Mouse (Mus musculus): ENCODE results near the gene Dcun1d4.
"Not testable (repeated sequence)": the region's sequence is repeated elsewhere in the genome, so short reads cannot be mapped to it uniquely, and the experiment has no call there.

Gene Dcun1d4

DNA sequence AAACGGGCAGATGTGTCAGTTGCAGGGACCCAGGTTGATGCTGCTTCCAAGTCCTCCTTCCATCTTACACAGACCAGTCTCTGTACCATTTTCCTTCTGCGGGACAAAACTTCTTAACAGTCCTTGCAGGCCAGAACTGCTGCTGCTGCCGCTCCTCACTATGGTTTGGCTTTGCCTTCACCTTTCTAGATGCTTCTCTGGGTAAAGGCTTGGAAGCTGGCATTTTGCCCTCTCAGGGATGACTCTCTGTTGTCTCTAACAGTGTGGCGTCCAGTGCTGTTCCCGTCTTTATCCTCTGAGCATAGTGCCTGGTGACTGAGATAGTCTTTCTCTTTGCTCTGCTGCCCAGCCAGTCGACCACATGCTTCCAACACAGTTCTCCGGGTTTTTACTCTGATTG lies 66.5 kb downstream of the Dcun1d4 start:
- no peak for DNase-seq (ENCODE audit: low spot score in 2 of 2)

DNA sequence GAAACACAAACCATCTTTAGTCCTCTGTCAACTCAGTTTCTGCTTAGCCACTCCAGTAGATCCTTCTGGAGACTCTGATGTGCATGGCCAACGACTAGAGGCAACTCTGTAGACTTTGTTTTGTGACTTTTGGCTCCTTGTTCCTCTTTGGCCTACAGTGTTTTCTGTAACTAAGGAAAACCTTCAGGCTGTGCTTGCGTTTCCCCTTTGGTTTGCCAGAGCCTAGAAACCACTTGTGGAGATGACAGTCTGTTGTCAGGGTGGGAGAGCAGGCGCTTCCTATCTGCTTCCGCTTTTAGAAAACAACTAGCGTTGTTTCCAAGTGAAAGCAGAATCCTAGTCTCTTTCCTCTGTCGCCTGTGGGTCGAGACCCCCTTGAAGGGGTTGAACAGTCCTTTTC lies 67.4 kb downstream of the Dcun1d4 start:
- DNase-seq (ENCODE audit: low spot score in 2 of 2), result no peak

DNA sequence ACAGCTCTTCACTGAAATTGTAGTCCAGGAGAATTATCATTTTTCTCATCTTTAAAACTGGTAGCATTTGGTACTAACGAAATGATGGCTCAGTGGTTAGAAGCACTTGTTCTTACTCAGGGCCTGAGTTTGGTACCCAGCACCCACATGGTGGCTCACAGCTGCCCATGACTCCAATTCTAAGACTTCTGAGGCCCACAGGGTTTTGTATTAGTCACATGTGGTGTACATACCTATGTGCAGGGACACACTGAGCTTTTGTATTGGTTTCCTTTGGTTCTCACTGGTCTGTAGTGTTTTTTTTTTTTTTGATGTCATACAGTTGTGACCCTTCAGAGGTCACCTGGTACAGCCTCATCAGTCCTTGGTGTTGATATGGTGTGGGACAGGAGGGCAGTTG lies 68.0 kb downstream of the Dcun1d4 start:
- DNase-seq (ENCODE audit: low spot score in 2 of 2), result no peak

DNA sequence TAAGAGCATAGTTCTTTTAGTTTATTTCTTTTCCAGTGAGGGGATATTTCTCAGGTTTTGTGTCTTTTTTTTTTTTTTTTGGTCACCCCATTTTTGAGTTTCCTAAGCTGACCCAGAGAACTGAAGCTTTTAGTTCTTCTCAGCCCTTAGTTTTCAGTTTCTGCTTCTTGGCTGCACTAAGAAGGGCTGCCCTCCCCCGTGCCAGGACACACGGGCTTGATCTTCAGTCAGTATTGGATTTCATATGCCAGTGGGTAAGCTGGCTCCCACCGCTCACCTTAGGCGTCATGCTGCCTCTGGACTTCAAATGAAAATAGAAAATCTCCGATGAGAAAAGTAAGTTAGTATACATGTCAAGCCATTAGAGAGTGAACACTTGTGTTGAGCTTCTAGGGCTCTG lies 71.0 kb downstream of the Dcun1d4 start:
- DNase-seq (ENCODE audit: low spot score in 2 of 2), result no peak

DNA sequence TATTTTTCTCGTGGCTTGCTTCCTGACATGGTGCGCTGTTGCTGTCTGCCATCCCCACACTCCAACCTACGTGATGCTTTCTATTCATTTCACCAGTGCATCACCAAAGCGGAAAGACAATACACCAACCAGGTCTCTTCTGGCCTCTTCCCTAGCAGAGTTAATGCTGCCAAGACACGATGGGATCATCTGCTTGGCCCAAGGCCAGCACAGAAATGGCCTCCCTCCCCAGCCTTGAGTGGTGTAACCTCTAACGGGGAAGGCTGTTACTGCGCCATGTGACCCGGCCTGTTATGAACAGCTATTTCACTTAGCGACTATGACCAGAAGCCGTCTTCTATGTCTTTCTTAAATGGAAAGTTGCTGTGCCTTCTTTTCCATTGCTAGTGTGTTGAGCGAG lies 73.1 kb downstream of the Dcun1d4 start:
- no peak for DNase-seq (ENCODE audit: low spot score in 2 of 2)

DNA sequence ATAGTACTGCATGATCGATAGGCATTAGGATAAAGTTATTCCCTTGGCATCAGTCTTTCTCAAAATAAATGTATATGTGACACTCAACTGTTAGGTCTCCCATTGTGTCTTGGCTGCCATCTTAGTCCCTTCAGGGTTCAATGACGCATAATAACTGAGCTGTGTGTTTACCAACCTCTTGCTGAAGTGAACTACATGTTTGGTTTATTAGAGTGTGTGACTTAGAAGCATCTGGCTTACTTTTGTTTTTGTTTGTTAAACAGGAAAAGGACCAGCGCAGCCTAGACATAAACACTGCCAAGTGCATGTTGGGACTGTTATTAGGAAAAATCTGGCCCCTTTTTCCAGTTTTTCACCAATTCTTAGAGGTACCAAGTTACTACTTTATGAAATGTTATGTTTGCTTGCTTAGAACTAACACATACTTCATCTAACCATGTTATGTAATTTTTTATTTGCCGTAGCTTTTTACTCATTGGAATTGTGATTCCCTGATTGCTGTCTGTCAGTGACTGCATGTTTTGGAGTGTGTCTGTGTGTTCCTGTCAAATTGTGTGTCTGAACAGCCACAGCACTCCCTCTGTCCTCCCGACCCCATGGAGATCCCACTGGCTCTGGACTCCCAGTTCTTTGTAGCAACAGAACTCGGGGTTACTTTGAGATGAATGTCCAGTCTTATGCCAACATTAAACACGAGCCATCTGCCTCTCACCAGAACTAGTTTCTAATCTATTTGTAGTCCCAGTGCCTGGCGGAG lies 74.5 kb downstream of the Dcun1d4 start:
- no peak for DNase-seq (ENCODE audit: low spot score in 2 of 2)

DNA sequence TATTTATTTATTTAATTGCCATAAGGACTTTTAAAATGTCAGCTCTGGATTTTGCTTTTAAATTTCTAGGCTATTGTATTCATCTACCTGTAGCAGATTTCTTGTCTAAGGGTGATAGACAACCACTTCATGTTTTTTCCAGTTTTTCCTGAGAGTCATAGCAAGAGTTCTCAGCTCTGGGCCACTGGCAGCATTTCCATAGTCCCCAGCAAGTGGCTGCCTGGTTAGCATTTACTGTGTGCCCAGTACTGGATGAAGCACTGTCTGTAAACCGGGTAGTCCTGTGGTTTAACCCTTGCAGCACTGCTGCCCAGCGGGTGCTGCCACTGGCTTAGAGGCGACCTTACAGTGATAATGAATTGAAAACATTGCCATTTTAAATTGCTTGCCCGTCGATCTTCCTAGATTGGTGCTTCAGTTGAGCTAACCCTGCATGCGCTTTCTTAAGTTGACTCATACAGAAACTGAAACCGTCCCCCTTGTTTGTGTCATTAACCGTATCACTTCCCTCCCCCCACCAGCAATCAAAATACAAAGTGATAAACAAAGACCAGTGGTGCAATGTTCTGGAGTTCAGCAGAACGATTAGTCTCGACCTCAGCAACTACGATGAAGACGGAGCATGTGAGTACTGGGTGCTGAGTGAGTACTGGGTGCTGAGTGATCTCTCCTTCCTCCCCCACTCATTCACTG lies 76.1 kb downstream of the Dcun1d4 start:
- no peak for DNase-seq (ENCODE audit: low spot score in 2 of 2)

DNA sequence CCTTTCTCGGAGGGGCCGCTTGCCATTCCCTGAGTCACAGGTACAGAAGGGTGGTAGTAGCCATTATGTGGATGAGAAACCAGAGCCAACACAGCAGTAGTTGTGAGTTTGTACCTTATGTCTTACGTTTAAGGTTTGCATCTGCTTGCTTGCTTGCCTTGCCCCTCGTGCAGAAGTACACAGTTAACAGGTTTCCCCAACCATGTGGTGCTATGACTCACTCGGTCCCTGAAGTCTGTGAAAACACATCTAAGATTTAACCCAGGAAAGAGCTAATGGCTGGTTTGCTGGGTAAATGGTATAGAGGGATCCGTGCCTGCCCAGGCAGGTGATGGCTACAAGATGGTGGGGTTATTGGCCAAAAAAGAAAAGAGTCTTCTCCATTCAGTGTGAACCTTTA lies 78.0 kb downstream of the Dcun1d4 start:
- no peak for DNase-seq (ENCODE audit: low spot score in 2 of 2)

DNA sequence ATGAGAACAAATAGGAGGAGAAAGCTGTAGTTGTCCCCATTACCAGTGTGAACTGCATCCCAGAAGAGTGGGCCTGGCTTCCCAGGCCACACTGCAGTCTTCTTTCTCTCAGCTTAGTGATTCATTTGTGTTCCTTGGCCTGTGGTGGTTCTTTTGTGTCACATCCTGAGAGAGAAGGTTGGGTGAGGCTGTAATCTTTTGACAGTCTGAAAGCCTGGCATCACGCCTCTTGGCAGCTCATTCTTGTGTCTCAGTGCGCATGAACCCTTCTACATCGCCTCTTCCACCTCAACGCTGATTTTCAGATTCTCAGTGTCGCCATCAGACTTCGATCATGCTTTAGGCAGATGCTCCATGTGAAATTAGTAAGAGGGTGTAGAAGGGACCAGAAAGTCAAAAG lies 83.2 kb downstream of the Dcun1d4 start:
- DNase-seq (ENCODE audit: low spot score in 2 of 2), result no peak

DNA sequence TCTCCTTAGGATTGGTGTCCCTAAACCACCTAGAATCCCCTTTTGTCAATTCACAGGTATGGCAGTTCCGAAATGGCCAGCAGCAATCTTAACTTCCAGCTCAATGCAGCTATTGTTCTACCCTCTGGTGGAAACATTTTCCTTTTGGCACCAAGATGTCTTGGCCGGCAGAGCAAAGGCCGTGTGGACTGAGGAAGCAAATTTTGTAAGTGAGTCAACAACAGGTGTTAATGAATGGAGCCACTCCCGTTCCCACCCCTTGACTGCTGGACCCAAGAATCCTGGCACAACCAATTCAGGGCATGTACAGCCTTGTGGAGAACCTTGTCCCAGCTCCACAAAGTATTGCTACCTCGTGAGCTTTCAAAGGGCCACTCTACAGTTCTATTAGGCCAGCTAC lies 85.3 kb downstream of the Dcun1d4 start:
- no peak for DNase-seq (ENCODE audit: low spot score in 2 of 2)

DNA sequence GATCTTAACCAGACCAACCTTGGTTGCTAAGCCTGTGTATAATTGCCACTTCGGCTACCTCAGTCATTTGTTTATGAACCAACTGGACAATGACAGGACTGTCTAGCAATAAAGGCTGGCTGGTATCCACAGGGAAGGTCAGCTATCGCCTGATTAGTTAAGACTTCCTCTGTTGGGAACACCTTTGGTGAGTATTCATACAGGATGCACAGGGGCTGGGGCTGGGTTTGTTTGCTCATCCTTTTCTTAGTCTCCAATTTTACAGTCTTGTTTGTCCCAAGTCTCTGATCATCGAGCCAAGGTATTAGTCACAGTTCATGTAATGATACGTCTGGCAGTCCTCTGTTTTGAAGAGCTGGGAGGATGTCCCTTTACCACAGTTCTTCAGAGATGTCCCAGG lies 86.1 kb downstream of the Dcun1d4 start:
- DNase-seq (ENCODE audit: low spot score in 2 of 2), result no peak

DNA sequence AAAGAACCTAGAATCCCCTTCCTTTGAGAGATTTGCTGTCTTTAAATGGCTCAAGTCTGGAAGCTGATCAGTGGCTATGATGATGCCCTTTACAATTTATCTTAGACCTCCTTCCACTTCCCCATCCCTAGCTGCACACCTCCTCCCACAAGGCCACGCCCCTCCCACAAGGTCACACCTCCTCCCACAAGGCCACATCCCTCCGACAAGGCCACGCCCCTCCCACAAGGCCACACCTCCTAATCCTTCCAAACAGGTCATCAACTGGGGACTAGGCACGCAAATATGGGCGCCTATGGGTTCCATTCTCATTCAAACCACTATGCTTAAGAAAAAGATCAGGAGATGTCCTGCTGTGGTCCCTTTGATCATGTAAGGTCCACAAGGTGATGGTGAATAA lies 88.4 kb downstream of the Dcun1d4 start:
- no peak for DNase-seq (ENCODE audit: low spot score in 2 of 2)

DNA sequence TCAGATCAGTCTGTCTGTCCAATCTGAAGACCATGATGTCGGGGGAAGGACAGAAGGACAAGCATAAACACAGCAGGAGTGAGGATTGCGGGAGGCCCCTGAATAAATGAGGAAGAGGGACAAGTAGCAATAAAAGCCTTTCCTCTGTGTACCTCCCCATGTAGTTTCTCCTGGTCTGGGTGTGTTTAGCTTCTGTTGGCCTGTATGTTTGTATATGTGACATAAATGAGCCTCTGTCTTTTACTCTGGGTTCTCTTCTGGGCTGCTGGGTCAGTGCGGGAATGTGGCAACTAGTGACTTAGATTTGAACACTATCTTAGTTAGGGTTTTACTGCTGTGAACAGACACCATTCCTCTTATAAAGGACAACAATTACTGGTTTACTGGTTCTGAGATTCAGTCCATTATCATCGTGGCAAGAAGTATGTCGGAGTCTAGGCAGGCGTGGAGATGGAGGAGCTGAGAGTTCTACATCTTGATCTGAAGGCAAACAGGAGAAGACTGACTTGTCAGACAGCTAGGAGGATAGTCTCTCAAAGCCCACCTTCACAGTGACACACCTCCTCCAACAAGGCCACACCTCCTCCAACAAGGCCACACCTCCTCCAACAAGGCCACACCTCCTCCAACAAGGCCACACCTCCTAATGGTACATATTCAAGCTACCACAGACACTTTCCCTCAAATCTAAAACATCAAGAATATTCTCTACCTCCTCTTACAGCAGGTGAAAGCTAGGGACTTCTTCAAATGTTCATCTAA lies 90.8 kb downstream of the Dcun1d4 start:
- no peak for DNase-seq (ENCODE audit: low spot score in 2 of 2)

DNA sequence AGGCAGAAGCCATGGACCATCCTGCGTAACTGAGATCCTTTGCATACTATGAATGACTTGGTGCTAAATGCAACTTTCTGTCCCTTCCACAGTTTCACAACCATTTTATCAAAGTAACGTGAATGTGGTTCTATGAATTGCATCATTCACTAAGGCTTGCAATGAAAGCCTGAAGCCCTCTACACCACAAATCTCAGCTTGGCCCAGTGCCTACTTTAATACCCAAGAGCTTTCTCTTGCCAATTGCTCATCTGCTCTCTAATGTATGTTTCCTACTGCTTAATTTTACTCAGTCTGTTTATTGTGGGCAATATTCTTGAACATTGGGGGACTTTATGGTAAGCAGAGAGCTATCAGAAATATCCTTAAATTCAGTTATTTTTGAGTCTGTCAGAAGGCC lies 92.0 kb downstream of the Dcun1d4 start:
- DNase-seq (ENCODE audit: low spot score in 2 of 2), result no peak

DNA sequence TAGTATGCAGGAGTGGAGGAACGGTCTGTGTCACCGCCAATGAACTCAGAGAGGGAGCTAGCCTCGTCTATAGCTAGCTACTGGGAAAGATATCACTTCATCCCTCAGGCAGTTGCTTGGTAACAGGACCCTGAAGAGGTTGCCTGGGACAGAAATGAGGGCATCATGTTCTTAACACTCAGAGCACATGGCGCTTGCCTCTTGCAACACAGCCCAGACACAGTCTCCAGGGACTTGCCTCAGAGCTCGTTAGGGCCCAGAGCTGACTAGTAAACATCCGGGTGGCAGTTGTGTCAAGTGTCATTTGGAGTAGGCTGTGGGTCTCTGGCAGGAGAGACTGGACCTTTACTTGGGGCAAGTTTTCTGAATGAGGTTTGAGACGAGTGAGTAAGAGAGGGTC lies 93.0 kb downstream of the Dcun1d4 start:
- no peak for DNase-seq (ENCODE audit: low spot score in 2 of 2)

DNA sequence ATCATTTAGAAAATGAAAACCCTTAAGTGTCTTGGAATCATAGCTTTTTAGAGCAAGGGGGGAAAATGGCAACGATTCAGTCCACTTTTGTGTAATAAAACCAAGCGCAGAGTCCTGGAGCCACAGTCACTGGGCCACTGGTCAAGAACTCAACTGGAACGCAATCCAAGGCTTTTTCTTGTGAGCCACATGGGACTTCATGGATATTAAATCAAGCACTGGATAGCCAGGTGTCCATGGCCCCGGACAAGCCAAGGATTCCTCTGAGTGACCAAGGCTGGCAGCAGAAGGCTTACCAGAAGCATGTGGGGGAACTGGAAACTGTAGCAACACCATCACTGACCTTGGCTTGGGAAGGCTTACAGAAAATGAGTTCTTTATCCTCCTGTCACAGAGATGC lies 93.8 kb downstream of the Dcun1d4 start:
- DNase-seq (ENCODE audit: low spot score in 2 of 2), result no peak

DNA sequence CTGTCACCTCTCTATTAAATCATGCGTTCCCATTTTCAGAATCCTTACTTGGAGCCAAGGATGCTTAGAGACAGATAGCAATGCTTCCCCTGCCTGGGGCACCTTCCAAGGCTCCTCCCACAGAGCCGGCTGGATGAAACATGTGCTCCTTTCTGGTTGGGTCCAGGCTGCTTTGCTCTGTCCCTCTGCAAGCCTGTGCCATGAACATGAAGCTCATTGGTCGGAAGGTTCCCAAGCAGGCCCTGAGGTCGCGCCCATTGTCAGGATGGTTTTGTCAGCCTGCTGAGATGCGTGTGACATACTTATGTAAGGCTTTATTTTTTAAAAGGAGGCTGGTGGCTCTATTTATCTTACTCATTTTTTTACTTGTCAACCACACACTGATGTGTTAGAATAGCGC lies 95.9 kb downstream of the Dcun1d4 start:
- peak; percentile 34 to 37 for DNase-seq (ENCODE audit: low spot score in 2 of 2)

DNA sequence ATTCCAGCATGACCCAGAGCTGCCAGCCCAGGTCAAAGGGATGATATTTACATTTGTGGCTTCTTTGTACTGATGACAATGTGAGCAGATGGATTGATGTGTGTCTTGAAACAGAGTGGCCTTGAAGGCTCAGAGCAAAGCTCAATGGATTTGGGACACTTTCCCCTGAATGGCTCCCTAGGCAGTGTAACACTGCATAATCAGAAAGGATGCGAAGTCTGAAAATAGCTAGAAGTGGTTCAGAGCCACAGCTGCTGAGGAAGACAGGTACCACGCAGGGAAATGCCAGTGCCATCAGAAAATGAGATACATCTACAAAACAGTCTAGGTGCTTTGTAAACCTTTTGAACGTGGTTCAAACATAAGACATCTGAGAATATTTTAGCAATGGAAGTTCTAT lies 97.3 kb downstream of the Dcun1d4 start:
- peak in 1 of 2 experiments; percentile 36 for DNase-seq (ENCODE audit: low spot score in 2 of 2)

DNA sequence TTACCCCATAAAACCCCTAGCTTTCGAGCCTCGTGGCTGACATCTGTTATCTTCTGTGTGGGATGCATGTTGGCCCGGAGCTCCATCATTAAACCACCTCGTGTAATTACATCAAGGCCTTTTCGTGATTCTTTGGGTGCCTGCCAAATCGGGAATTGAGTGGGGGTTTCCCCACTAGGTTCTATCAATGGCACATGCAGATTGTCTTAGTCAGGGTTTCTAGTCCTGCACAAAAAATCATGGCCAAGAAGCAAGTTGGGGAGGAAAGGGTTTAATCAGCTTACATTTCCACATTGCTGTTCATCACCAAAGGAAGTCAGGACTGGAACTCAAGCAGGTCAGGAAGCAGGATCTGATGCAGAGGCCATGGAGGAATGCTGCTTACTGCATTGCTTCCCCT lies 103.2 kb downstream of the Dcun1d4 start:
- DNase-seq (ENCODE audit: low spot score in 2 of 2), result not testable (repeated sequence)

DNA sequence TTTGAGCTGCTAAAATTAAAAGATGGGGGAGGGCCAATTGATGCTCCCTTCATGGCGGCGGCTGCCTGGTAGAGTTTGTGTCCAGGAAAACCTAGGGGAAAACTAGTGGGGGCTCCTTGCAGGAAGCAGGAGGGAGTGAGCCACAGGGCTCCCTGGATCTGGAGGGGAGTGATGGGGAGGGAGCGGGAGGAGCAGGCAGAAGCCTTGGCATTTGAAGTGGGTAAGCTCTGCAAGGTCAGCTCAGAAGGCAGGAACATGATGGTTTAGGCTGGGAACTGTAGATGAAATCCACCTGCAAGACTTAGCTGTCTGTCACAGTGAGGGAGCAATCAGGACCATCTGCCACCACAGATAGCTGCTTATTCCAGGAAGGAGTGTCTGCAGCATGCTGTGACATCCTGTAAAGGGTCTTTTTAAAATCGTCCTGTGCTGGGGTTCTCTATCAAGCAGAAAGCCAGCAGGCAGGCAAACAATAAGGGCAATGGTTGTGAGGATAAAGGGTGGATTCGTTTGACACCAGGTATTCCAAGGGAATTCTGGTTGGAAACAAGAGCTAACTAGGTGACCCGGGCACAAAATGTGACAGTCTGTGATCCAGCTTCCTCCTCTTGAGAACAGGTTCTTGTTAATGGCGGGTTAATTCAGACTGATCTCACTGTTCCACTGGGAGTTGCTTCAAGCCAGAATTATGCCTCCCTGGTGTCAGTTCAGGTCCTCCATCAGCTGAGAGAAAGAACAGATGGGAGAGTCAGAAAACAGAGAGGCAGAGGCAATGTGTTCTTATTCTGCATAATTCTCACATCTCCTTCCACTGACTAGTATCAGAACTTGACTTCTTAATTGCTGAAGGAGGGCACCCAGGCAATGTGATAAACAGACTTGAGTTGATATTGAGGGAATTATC lies 104.7 kb downstream of the Dcun1d4 start:
- no peak for DNase-seq (ENCODE audit: low spot score in 2 of 2)

DNA sequence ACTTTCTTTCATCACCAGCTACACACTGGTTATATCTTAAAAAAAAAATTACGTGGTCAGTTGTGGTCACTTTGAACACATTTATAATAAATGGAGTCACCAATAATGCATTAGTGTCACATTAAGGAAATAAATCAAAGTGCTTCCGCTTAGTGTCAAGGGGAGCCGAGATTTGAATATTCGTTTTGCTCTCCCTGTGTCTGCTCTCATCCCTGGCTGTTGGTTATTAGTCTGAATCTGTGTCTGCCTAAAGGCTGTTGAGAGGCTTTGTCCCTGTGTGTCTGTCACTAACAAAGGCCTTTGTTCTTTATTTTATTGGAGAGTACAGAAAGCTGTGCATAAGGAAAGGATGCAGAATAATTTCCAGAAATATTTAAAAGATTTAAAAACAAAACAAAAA lies 105.8 kb downstream of the Dcun1d4 start:
- DNase-seq (ENCODE audit: low spot score in 2 of 2), result no peak

DNA sequence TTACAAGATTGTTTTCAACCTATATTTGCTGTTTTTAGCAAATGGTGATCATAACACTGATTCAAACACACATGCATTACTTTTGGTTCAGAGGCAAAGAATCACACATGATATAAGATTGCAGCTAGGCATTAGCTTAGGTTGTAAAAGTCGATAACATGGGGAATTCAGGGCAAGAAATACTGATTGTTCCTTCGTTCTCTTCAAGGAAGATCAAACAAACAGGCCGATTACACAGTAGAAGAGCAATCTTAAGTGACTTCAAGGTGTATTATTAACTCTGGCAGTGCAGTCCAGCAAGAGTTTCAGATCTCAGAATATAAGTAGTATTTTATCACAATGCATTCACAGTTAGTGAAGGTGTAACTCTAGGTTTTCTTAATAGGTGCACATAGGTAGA lies 106.3 kb downstream of the Dcun1d4 start:
- no peak for DNase-seq (ENCODE audit: low spot score in 2 of 2)

Measured in right cerebral cortex, postnatal 36 days (tissue).